Mouse (Mus musculus): ENCODE measurements around the gene Gimap8. TPM values are rescaled to one million over a fixed set of nuclear protein-coding genes. Genes with fewer than 3 reads are reported as not detected.

Gene Gimap8
- polyA plus RNA-seq, 1 experiment, result 0.31 TPM

GRCm38 (mm10) chr6:48685694-48686665, 38.9 kb downstream of the Gimap8 start:
- TF ChIP-seq GATA1 (IDR thresholded peaks at IDR 0.05; ENCODE audit: borderline replicate concordance, low read length) (no peak), FLI1 (IDR thresholded peaks at IDR 0.05; ENCODE audit: low read length) (no peak)
- peak overlapping the region; percentile 73 for H3K4me3 ChIP-seq (replicated peaks)

GRCm38 (mm10) chr6:48687077-48687476, 40.0 kb downstream of the Gimap8 start:
- Histone ChIP-seq H3K4me3 (replicated peaks) (peak overlapping the region; percentile 84), H3K4me1 (peaks cover 62% of the 10 kb centered on the region), H3K27me3 (replicated peaks) (no peaks in the 10 kb centered on the region), H3K36me3 (replicated peaks; ENCODE audit: low read length) (no peaks in the 10 kb centered on the region), H3K9me3 (no peaks in the 10 kb centered on the region)
- TF ChIP-seq GATA1 (IDR thresholded peaks at IDR 0.05; ENCODE audit: borderline replicate concordance, low read length), result no peak
- no peak for TF ChIP-seq FLI1 (IDR thresholded peaks at IDR 0.05; ENCODE audit: low read length)

More at GRCm38 (mm10) chr6:48685694-48686665, 38.9 kb downstream of the Gimap8 start:
- peaks cover 73% of the 10 kb centered on the region for H3K4me1 ChIP-seq
- H3K9me3 ChIP-seq, result no peaks in the 10 kb centered on the region
- H3K36me3 ChIP-seq (replicated peaks; ENCODE audit: low read length), result no peaks in the 10 kb centered on the region
- H3K27me3 ChIP-seq (replicated peaks), result no peaks in the 10 kb centered on the region

GRCm38 (mm10) chr6:48689320-48689719, 42.3 kb downstream of the Gimap8 start:
- TF ChIP-seq FLI1 (IDR thresholded peaks at IDR 0.05; ENCODE audit: low read length) (no peak), GATA1 (IDR thresholded peaks at IDR 0.05; ENCODE audit: borderline replicate concordance, low read length) (no peak)
- no peaks in the 10 kb centered on the region for H3K9me3 ChIP-seq
- peaks cover 3% of the 10 kb centered on the region for H3K27me3 ChIP-seq (replicated peaks)
- H3K4me1 ChIP-seq, result peaks cover 55% of the 10 kb centered on the region
- H3K4me3 ChIP-seq (replicated peaks), result no peak overlapping the region
- H3K36me3 ChIP-seq (replicated peaks; ENCODE audit: low read length), result peaks cover 10% of the 10 kb centered on the region

GRCm38 (mm10) chr6:48692962-48693361, 45.9 kb downstream of the Gimap8 start:
- H3K9me3 ChIP-seq, result peaks cover 7% of the 10 kb centered on the region; the same call in 1 of the 2 replicates
- no peak overlapping the region for H3K4me3 ChIP-seq (replicated peaks)
- peaks cover 3% of the 10 kb centered on the region for H3K27me3 ChIP-seq (replicated peaks)
- H3K4me1 ChIP-seq, result peaks cover 36% of the 10 kb centered on the region
- peaks cover 30% of the 10 kb centered on the region for H3K36me3 ChIP-seq (replicated peaks; ENCODE audit: low read length)
- no peak for TF ChIP-seq GATA1 (IDR thresholded peaks at IDR 0.05; ENCODE audit: borderline replicate concordance, low read length)
- TF ChIP-seq FLI1 (IDR thresholded peaks at IDR 0.05; ENCODE audit: low read length), result no peak

GRCm38 (mm10) chr6:48696830-48697554, 50.0 kb downstream of the Gimap8 start:
- Histone ChIP-seq H3K9me3 (peaks cover 7% of the 10 kb centered on the region; the same call in 1 of the 2 replicates), H3K36me3 (replicated peaks; ENCODE audit: low read length) (peaks cover 37% of the 10 kb centered on the region), H3K4me1 (peaks cover 63% of the 10 kb centered on the region), H3K27me3 (replicated peaks) (peaks cover 3% of the 10 kb centered on the region), H3K4me3 (replicated peaks) (no peak overlapping the region)
- TF ChIP-seq GATA1 (IDR thresholded peaks at IDR 0.05; ENCODE audit: borderline replicate concordance, low read length) (no peak), FLI1 (IDR thresholded peaks at IDR 0.05; ENCODE audit: low read length) (no peak)

GRCm38 (mm10) chr6:48697555-48697930, 50.5 kb downstream of the Gimap8 start:
- peaks cover 3% of the 10 kb centered on the region for H3K27me3 ChIP-seq (replicated peaks)
- peaks cover 67% of the 10 kb centered on the region for H3K4me1 ChIP-seq
- peaks cover 43% of the 10 kb centered on the region for H3K36me3 ChIP-seq (replicated peaks; ENCODE audit: low read length)
- TF ChIP-seq GATA1 (IDR thresholded peaks at IDR 0.05; ENCODE audit: borderline replicate concordance, low read length) (no peak), FLI1 (IDR thresholded peaks at IDR 0.05; ENCODE audit: low read length) (no peak)
- no peak overlapping the region for H3K4me3 ChIP-seq (replicated peaks)
- peaks cover 7% of the 10 kb centered on the region; the same call in 1 of the 2 replicates for H3K9me3 ChIP-seq

- Histone ChIP-seq H3K27me3 (replicated peaks) (peaks cover 3% of the 10 kb centered on the region), H3K4me3 (replicated peaks) (no peak overlapping the region), H3K36me3 (replicated peaks; ENCODE audit: low read length) (peaks cover 50% of the 10 kb centered on the region), H3K4me1 (peaks cover 67% of the 10 kb centered on the region), H3K9me3 (peaks cover 7% of the 10 kb centered on the region; the same call in 1 of the 2 replicates)
- TF ChIP-seq GATA1 (IDR thresholded peaks at IDR 0.05; ENCODE audit: borderline replicate concordance, low read length) (no peak), FLI1 (IDR thresholded peaks at IDR 0.05; ENCODE audit: low read length) (no peak)
Observed at GRCm38 (mm10) chr6:48698066-48698856, 51.2 kb downstream of the Gimap8 start.

GRCm38 (mm10) chr6:48698888-48699287, 51.9 kb downstream of the Gimap8 start:
- TF ChIP-seq FLI1 (IDR thresholded peaks at IDR 0.05; ENCODE audit: low read length) (no peak), GATA1 (IDR thresholded peaks at IDR 0.05; ENCODE audit: borderline replicate concordance, low read length) (no peak)
- H3K4me3 ChIP-seq (replicated peaks), result peak overlapping the region; percentile 31
- peaks cover 7% of the 10 kb centered on the region; the same call in 1 of the 2 replicates for H3K9me3 ChIP-seq
- H3K36me3 ChIP-seq (replicated peaks; ENCODE audit: low read length), result peaks cover 50% of the 10 kb centered on the region
- H3K4me1 ChIP-seq, result peaks cover 63% of the 10 kb centered on the region
- H3K27me3 ChIP-seq (replicated peaks), result peaks cover 1% of the 10 kb centered on the region

Data from megakaryocyte, embryonic 14.5 days (primary cell).